Mouse (Mus musculus) retina, adult 2 months (tissue): ENCODE data around the gene Vmn1r127.
"Not testable (repeated sequence)": the region's sequence is repeated elsewhere in the genome, so short reads cannot be mapped to it uniquely, and the experiment has no call there.

Experiments used
- DNase-seq: peaks from one replicate; pipeline ENCODE4 v3.0.0-alpha.2; 2012; ENCODE audit warnings: low read depth, low spot score

Vmn1r127 gene

GRCm38 (mm10) chr7:21319761-21320160, at the start of gene Vmn1r127:
Gene Vmn1r127 (minus strand): TSS chr7:21319861.
- DNase-seq, result not testable (repeated sequence)

- not testable (repeated sequence) for DNase-seq
Measured at GRCm38 (mm10) chr7:21361191-21361590, 41.5 kb upstream of the Vmn1r127 start, which contains the start of gene Vmn1r129. Gene Vmn1r129 (minus strand): TSS chr7:21361291.

GRCm38 (mm10) chr7:21349073-21349472, 29.4 kb upstream of the Vmn1r127 start, which contains the start of gene Vmn1r128:
Gene Vmn1r128 (plus strand): TSS chr7:21349373.
- DNase-seq, result not testable (repeated sequence)

GRCm38 (mm10) chr7:21301367-21301766, 18.3 kb downstream of the Vmn1r127 start, which contains the start of gene Vmn1r126:
Gene Vmn1r126 (minus strand): TSS chr7:21301467.
- DNase-seq, result not testable (repeated sequence)

GRCm38 (mm10) chr7:21271879-21272278, 47.8 kb downstream of the Vmn1r127 start, which contains the start of gene Vmn1r125:
Gene Vmn1r125 (plus strand): TSS chr7:21272179.
- not testable (repeated sequence) for DNase-seq
